Mouse (Mus musculus): ENCODE measurements around the gene Psme1. TPM values are rescaled to one million over a fixed set of nuclear protein-coding genes. Genes with fewer than 3 reads are reported as not detected.

The Psme1 gene
- total and polyA plus RNA-seq, 3 experiments: 85.9 to 205 TPM; not detected in 1

GRCm38 (mm10) chr14:55565748-55566147 is 12.2 kb upstream of the Psme1 start (continued):
- TF ChIP-seq ZNF384 (IDR thresholded peaks at IDR 0.05; ENCODE audit: low read depth, low read length) (no peak), MEF2A (IDR thresholded peaks at IDR 0.05; ENCODE audit: extremely low read depth, insufficient replicate concordance, low read depth, low read length, poor library complexity, severe bottlenecking) (no peak), GABPA (IDR thresholded peaks at IDR 0.05; ENCODE audit: low read depth, low read length) (no peak), CHD2 (IDR thresholded peaks at IDR 0.05; ENCODE audit: low read length) (no peak), MAFK (IDR thresholded peaks at IDR 0.05; ENCODE audit: borderline replicate concordance, low read depth, low read length) (no peak), CHD1 (IDR thresholded peaks at IDR 0.05; ENCODE audit: low read depth, low read length) (no peak), POLR2A (IDR thresholded peaks at IDR 0.05; ENCODE audit: control insufficient read depth in 1 of 2, insufficient read depth in 1 of 2, low read depth in 1 of 2, low read length in 2 of 2, poor library complexity in 1 of 2) (no peak)

- Histone ChIP-seq H3K9me3 (replicated peaks; ENCODE audit: insufficient read depth, low read length) (no peaks in the 10 kb centered on the region), H3K9ac (ENCODE audit: control insufficient read depth, low read depth, low read length, poor library complexity, severe bottlenecking) (no peak overlapping the region), H3K4me1 (ENCODE audit: control insufficient read depth in 1 of 2, insufficient read depth in 2 of 2, low read length in 2 of 2) (peaks cover 5 to 8% of the 10 kb centered on the region in 2 experiments), H3K79me2 (ENCODE audit: control insufficient read depth, insufficient read depth, low read length, poor library complexity) (no peaks in the 10 kb centered on the region), H3K4me3 (ENCODE audit: control insufficient read depth in 1 of 2, insufficient read depth in 1 of 2, low read depth in 2 of 2, low read length in 2 of 2) (no peak overlapping the region), H3K36me3 (ENCODE audit: control insufficient read depth in 1 of 2, insufficient read depth in 2 of 2, low read length in 2 of 2) (peaks cover 0 to 3% of the 10 kb centered on the region in 2 experiments; a peak in 2 of 4 replicates), H3K27ac (ENCODE audit: control insufficient read depth, low read depth, low read length) (no peak overlapping the region), H3K27me3 (ENCODE audit: control insufficient read depth in 1 of 2, insufficient read depth in 2 of 2, low read length in 2 of 2) (no peaks in the 10 kb centered on the region)
- no peak for DNase-seq (ENCODE audit: low read depth, low spot score)
- TF ChIP-seq ZMIZ1 (IDR thresholded peaks at IDR 0.05; ENCODE audit: low read depth, low read length) (no peak), MAFK (IDR thresholded peaks at IDR 0.05; ENCODE audit: borderline replicate concordance, low read depth, low read length) (no peak), TCF12 (IDR thresholded peaks at IDR 0.05; ENCODE audit: low read depth, low read length) (no peak), POLR2A (IDR thresholded peaks at IDR 0.05; ENCODE audit: control insufficient read depth in 1 of 2, insufficient read depth in 1 of 2, low read depth in 1 of 2, low read length in 2 of 2, poor library complexity in 1 of 2) (no peak), E2F4 (IDR thresholded peaks at IDR 0.05; ENCODE audit: borderline replicate concordance, low read depth, low read length) (no peak), ETS1 (IDR thresholded peaks at IDR 0.05; ENCODE audit: low read depth, low read length) (no peak), GATA1 (IDR thresholded peaks at IDR 0.05; ENCODE audit: low read depth, low read length) (no peak), KAT2A (conservative IDR thresholded peaks at IDR 0.05; ENCODE audit: low read depth, low read length) (no peak), NRF1 (IDR thresholded peaks at IDR 0.05; ENCODE audit: insufficient read depth, low read depth, low read length, poor library complexity, severe bottlenecking) (no peak), USF1 (IDR thresholded peaks at IDR 0.05; ENCODE audit: low read depth, low read length) (no peak), MAZ (IDR thresholded peaks at IDR 0.05; ENCODE audit: low read depth, low read length) (no peak), RCOR1 (IDR thresholded peaks at IDR 0.05; ENCODE audit: low read depth, low read length) (no peak), RAD21 (IDR thresholded peaks at IDR 0.05; ENCODE audit: low read depth, low read length) (no peak), CHD2 (IDR thresholded peaks at IDR 0.05; ENCODE audit: low read length) (no peak), USF2 (IDR thresholded peaks at IDR 0.05; ENCODE audit: borderline replicate concordance in 1 of 2, insufficient read depth in 1 of 2, low read depth in 1 of 2, low read length in 2 of 2) (no peak)
These were observed 10.4 kb upstream of the Psme1 start for GRCm38 (mm10) chr14:55567496-55567895.
